Mouse (Mus musculus) embryonic facial prominence, embryonic 12.5 days (tissue): ENCODE results near the gene Ddx55. TPM values are rescaled to one million over a fixed set of nuclear protein-coding genes. Genes with fewer than 3 reads are reported as not detected.
A peak's percentile ranks its signal among the peaks of the same experiment; 100 is the strongest.
"Not testable (repeated sequence)": the region's sequence is repeated elsewhere in the genome, so short reads cannot be mapped to it uniquely, and the experiment has no call there.

Experiments used
- ATAC-seq: fragments of 200-750 bp; cut with Nextera tagmentation; 2 replicates; pipeline ENCODE4 v1.8.0; 2017; ENCODE audit not compliant: insufficient number of reproducible peaks, insufficient read depth, low FRiP score, low TSS enrichment
- H3K27ac ChIP-seq: fragments of 300-500 bp; sonication (generic); 2 replicates; pipeline ENCODE4 v1.5.1; 2016; ENCODE audit warnings: mild to moderate bottlenecking
- H3K27me3 ChIP-seq: fragments of 300-500 bp; sonication (generic); 2 replicates; pipeline ENCODE4 v1.6.1; 2016; ENCODE audit warnings: mild to moderate bottlenecking, moderate library complexity
- H3K36me3 ChIP-seq: fragments of 300-500 bp; sonication (generic); 2 replicates; pipeline ENCODE4 v1.6.1; 2016; ENCODE audit warnings: mild to moderate bottlenecking
- H3K4me1 ChIP-seq: fragments of 300-500 bp; sonication (generic); 2 replicates; pipeline ENCODE4 v1.6.1; 2016
- H3K4me2 ChIP-seq: fragments of 300-500 bp; sonication (generic); replicated peaks from 2 replicates; pipeline ENCODE4 v1.6.1; 2016; ENCODE audit warnings: mild to moderate bottlenecking, moderate library complexity
- H3K4me3 ChIP-seq: fragments of 300-500 bp; sonication (generic); 2 replicates; pipeline ENCODE4 v1.5.1; 2016; ENCODE audit warnings: mild to moderate bottlenecking
- H3K9ac ChIP-seq: fragments of 300-500 bp; sonication (generic); 2 replicates; pipeline ENCODE4 v1.6.1; 2016; ENCODE audit warnings: mild to moderate bottlenecking, moderate library complexity
- H3K9me3 ChIP-seq: fragments of 300-500 bp; sonication (generic); 2 replicates; pipeline ENCODE4 v1.6.1; 2016; ENCODE audit warnings: mild to moderate bottlenecking, moderate library complexity
- WGBS: fragments of 180-500 bp; shearing (Covaris S2); methylation state at CpG from one replicate; pipeline ENCODE4 v1.1.7; 2016; 5-methylcytosine and 5-hydroxymethylcytosine counted together
- polyA plus RNA-seq: library from polyadenylated mRNA; unstranded; fragments of >200 nt; fragmentation: Nextera tagmentation; extraction: Ambion mirVana; gene quantifications from 2 replicates; pipeline ENCODE4 v1.2.1, GENCODE M21; 2016

Gene Ddx55
- polyA plus RNA-seq, 1 experiment from 2014 or later: 17.4 TPM

GRCm38 (mm10) chr5:124538813-124539792 lies 13.6 kb upstream of the Ddx55 start:
- 73% methylated on average over 15 of the region's 16 CpGs for WGBS
- Histone ChIP-seq H3K4me3 (no peak overlapping the region), H3K27me3 (no peaks in the 10 kb centered on the region; the same call in 1 of the 2 replicates), H3K9ac (no peak overlapping the region), H3K9me3 (no peaks in the 10 kb centered on the region), H3K4me1 (peaks cover 10% of the 10 kb centered on the region; the same call in 1 of the 2 replicates), H3K4me2 (no peak overlapping the region), H3K27ac (no peak overlapping the region), H3K36me3 (peaks cover 2% of the 10 kb centered on the region)
- ATAC-seq: no peak

- Histone ChIP-seq H3K4me2 (peak overlapping the region; percentile 39), H3K9ac (no peak overlapping the region), H3K27ac (0 out of 2 replicates have a peak overlapping the region, but pooled peaks have one; percentile 88), H3K4me1 (peaks cover 10% of the 10 kb centered on the region; the same call in 1 of the 2 replicates), H3K9me3 (no peaks in the 10 kb centered on the region), H3K4me3 (peak overlapping the region; percentile 97), H3K36me3 (peaks cover 10% of the 10 kb centered on the region), H3K27me3 (no peaks in the 10 kb centered on the region; the same call in 1 of the 2 replicates)
- 74% methylated on average over 4 of the region's 4 CpGs for WGBS
- no peak for ATAC-seq
Measured at GRCm38 (mm10) chr5:124539905-124540304, 12.8 kb upstream of the Ddx55 start.

GRCm38 (mm10) chr5:124540383-124540786 lies 12.3 kb upstream of the Ddx55 start, which contains the start of gene Tmed2:
TSS of gene Tmed2 (plus strand) at chr5:124540695.
- ATAC-seq: peak; percentile 90
- H3K4me2 ChIP-seq: peak within 1 kb of the TSS; percentile 60
- H3K27ac ChIP-seq: peak within 1 kb of the TSS; percentile 88
- peak within 1 kb of the TSS; percentile 97 for H3K4me3 ChIP-seq
- peaks cover 14% of the 10 kb centered on the region for H3K36me3 ChIP-seq
- H3K9me3 ChIP-seq: no peaks in the 10 kb centered on the region
- WGBS: 1% methylated on average over 35 of the region's 35 CpGs
- H3K4me1 ChIP-seq: peaks cover 10% of the 10 kb centered on the region; the same call in 1 of the 2 replicates
- peak within 1 kb of the TSS; percentile 94 for H3K9ac ChIP-seq
- no peaks in the 10 kb centered on the region for H3K27me3 ChIP-seq

GRCm38 (mm10) chr5:124540905-124541601 lies 11.6 kb upstream of the Ddx55 start:
- H3K4me2 ChIP-seq: peak overlapping the region; percentile 60
- H3K27ac ChIP-seq: peak overlapping the region; percentile 88
- H3K4me3 ChIP-seq: peak overlapping the region; percentile 97
- peaks cover 10% of the 10 kb centered on the region; the same call in 1 of the 2 replicates for H3K4me1 ChIP-seq
- peak overlapping the region; percentile 94 for H3K9ac ChIP-seq
- H3K9me3 ChIP-seq: no peaks in the 10 kb centered on the region
- WGBS: under 1% methylated on average over 74 of the region's 89 CpGs
- ATAC-seq: peak; percentile 49
- H3K27me3 ChIP-seq: no peaks in the 10 kb centered on the region
- H3K36me3 ChIP-seq: peaks cover 19% of the 10 kb centered on the region

GRCm38 (mm10) chr5:124541602-124541973 lies 11.1 kb upstream of the Ddx55 start:
- peak overlapping the region; percentile 97 for H3K4me3 ChIP-seq
- WGBS: 11% methylated on average over 8 of the region's 8 CpGs
- H3K4me1 ChIP-seq: peaks cover 10% of the 10 kb centered on the region; the same call in 1 of the 2 replicates
- H3K27ac ChIP-seq: peak overlapping the region; percentile 88; the same call in 1 of the 2 replicates
- H3K9ac ChIP-seq: peak overlapping the region; percentile 94
- H3K27me3 ChIP-seq: no peaks in the 10 kb centered on the region
- peak overlapping the region; percentile 60 for H3K4me2 ChIP-seq
- H3K36me3 ChIP-seq: peaks cover 25% of the 10 kb centered on the region
- H3K9me3 ChIP-seq: no peaks in the 10 kb centered on the region
- ATAC-seq: no peak

- 84% methylated on average over 4 of the region's 4 CpGs for WGBS
- Histone ChIP-seq H3K4me1 (peaks cover 13% of the 10 kb centered on the region), H3K36me3 (peaks cover 48% of the 10 kb centered on the region)
- H3K4me2 ChIP-seq, ATAC-seq, H3K4me3 ChIP-seq, H3K27me3 ChIP-seq, H3K27ac ChIP-seq, H3K9ac ChIP-seq, H3K9me3 ChIP-seq: not testable (repeated sequence)
Measured at GRCm38 (mm10) chr5:124550737-124551136, 1.9 kb upstream of the Ddx55 start.

GRCm38 (mm10) chr5:124551349-124552093 lies 1.1 kb upstream of the Ddx55 start:
- 38% methylated on average over 5 of the region's 5 CpGs for WGBS
- H3K4me2 ChIP-seq: peak overlapping the region; percentile 63
- H3K27ac ChIP-seq, H3K27me3 ChIP-seq, H3K9me3 ChIP-seq, ATAC-seq: not testable (repeated sequence)
- peak overlapping the region; percentile 61 for H3K9ac ChIP-seq
- peak overlapping the region; percentile 80 for H3K4me3 ChIP-seq
- peaks cover 13% of the 10 kb centered on the region for H3K4me1 ChIP-seq
- H3K36me3 ChIP-seq: peaks cover 46% of the 10 kb centered on the region

GRCm38 (mm10) chr5:124552094-124552472 lies 581 bp upstream of the Ddx55 start:
- peak overlapping the region; percentile 80 for H3K4me3 ChIP-seq
- H3K9me3 ChIP-seq: no peaks in the 10 kb centered on the region
- WGBS: 10% methylated on average over 9 of the region's 9 CpGs
- peak overlapping the region; percentile 81; the same call in 1 of the 2 replicates for H3K27ac ChIP-seq
- peaks cover 13% of the 10 kb centered on the region for H3K4me1 ChIP-seq
- ATAC-seq: no peak
- peak overlapping the region; percentile 61 for H3K9ac ChIP-seq
- H3K27me3 ChIP-seq: no peaks in the 10 kb centered on the region
- H3K36me3 ChIP-seq: peaks cover 46% of the 10 kb centered on the region
- H3K4me2 ChIP-seq: peak overlapping the region; percentile 63

GRCm38 (mm10) chr5:124553607-124554006 lies 943 bp downstream of the Ddx55 start:
- Histone ChIP-seq H3K4me3 (peak overlapping the region; percentile 80), H3K9me3 (no peaks in the 10 kb centered on the region), H3K4me1 (peaks cover 13% of the 10 kb centered on the region), H3K9ac (0 out of 2 replicates have a peak overlapping the region, but pooled peaks have one; percentile 61), H3K27ac (no peak overlapping the region), H3K27me3 (no peaks in the 10 kb centered on the region), H3K36me3 (peaks cover 47% of the 10 kb centered on the region), H3K4me2 (peak overlapping the region; percentile 63)
- WGBS: 47% methylated on average over 6 of the region's 6 CpGs
- no peak for ATAC-seq

GRCm38 (mm10) chr5:124555145-124555544 lies 2.5 kb downstream of the Ddx55 start:
- ATAC-seq: no peak
- no peaks in the 10 kb centered on the region for H3K9me3 ChIP-seq
- peaks cover 13% of the 10 kb centered on the region for H3K4me1 ChIP-seq
- H3K36me3 ChIP-seq: peaks cover 56% of the 10 kb centered on the region
- no peak overlapping the region for H3K9ac ChIP-seq
- H3K27me3 ChIP-seq: no peaks in the 10 kb centered on the region
- H3K27ac ChIP-seq: no peak overlapping the region
- no peak overlapping the region for H3K4me2 ChIP-seq
- 82% methylated on average over 1 of the region's 1 CpGs for WGBS
- H3K4me3 ChIP-seq: no peak overlapping the region

- Histone ChIP-seq H3K27me3 (no peaks in the 10 kb centered on the region), H3K9me3 (no peaks in the 10 kb centered on the region)
Measured at GRCm38 (mm10) chr5:124571068-124571467, 18.4 kb downstream of the Ddx55 start.

More at GRCm38 (mm10) chr5:124571068-124571467, 18.4 kb downstream of the Ddx55 start:
- H3K27ac ChIP-seq: no peak overlapping the region
- H3K4me2 ChIP-seq: no peak overlapping the region
- H3K36me3 ChIP-seq: peaks cover 87% of the 10 kb centered on the region
- no peak for ATAC-seq
- no peak overlapping the region for H3K4me3 ChIP-seq
- no peak overlapping the region for H3K9ac ChIP-seq
- WGBS: 83% methylated on average over 12 of the region's 12 CpGs
- H3K4me1 ChIP-seq: no peaks in the 10 kb centered on the region
